Mouse (Mus musculus) MEL (cell line): ENCODE data around the gene Ppfia4.

Experiments used
- CHD1 ChIP-seq: IDR thresholded peaks from 2 replicates; pipeline ENCODE4 v1.6.1; 2012; ENCODE audit warnings: low read depth, mild to moderate bottlenecking, inconsistent platforms, low read length, improper control_type of control experiment
- CTCF ChIP-seq, 3 experiments: IDR thresholded peaks in 2 of 3; conservative IDR thresholded peaks in 1 of 3; 2 replicates each; pipeline ENCODE4 v1.5.1; 2011 to 2012; ENCODE audit warnings: low read length in 3 of 3, low read depth in 2 of 3, mild to moderate bottlenecking in 2 of 3, improper control_type of control experiment in 1 of 3, inconsistent platforms in 1 of 3, mixed read lengths in 1 of 3, moderate library complexity in 1 of 3; ENCODE audit not compliant: control insufficient read depth in 1 of 3, insufficient read depth in 1 of 3, poor library complexity in 1 of 3, severe bottlenecking in 1 of 3
- E2F4 ChIP-seq: IDR thresholded peaks from 2 replicates; pipeline ENCODE4 v1.6.1; 2011; ENCODE audit warnings: low read depth, low read length, improper control_type of control experiment, borderline replicate concordance
- GATA1 ChIP-seq: IDR thresholded peaks from 2 replicates; pipeline ENCODE4 v1.6.1; 2011; ENCODE audit warnings: low read depth, low read length, improper control_type of control experiment
- MAFK ChIP-seq: IDR thresholded peaks from 2 replicates; pipeline ENCODE4 v1.6.1; 2011; ENCODE audit warnings: low read depth, mild to moderate bottlenecking, low read length, improper control_type of control experiment, borderline replicate concordance
- MXI1 ChIP-seq: IDR thresholded peaks from 2 replicates; pipeline ENCODE4 v1.6.1; 2011; ENCODE audit warnings: mild to moderate bottlenecking, low read depth, low read length, improper control_type of control experiment
- MYB ChIP-seq: IDR thresholded peaks from 2 replicates; pipeline ENCODE4 v1.6.1; 2011; ENCODE audit warnings: mild to moderate bottlenecking, low read depth, low read length, improper control_type of control experiment
- NRF1 ChIP-seq: IDR thresholded peaks from 2 replicates; pipeline ENCODE4 v1.6.1; 2014; ENCODE audit warnings: low read depth, mild to moderate bottlenecking, inconsistent platforms, low read length, improper control_type of control experiment, moderate library complexity; ENCODE audit not compliant: poor library complexity, insufficient read depth, severe bottlenecking
- POLR2A ChIP-seq, 2 experiments: IDR thresholded peaks; 2 replicates each; pipeline ENCODE4 v1.6.1; 2011 to 2012; ENCODE audit warnings: low read length in 2 of 2, mild to moderate bottlenecking in 2 of 2, control low read depth in 1 of 2, improper control_type of control experiment in 1 of 2, low read depth in 1 of 2, moderate library complexity in 1 of 2; ENCODE audit not compliant: control insufficient read depth in 1 of 2, insufficient read depth in 1 of 2, poor library complexity in 1 of 2
- RAD21 ChIP-seq: IDR thresholded peaks from 2 replicates; pipeline ENCODE4 v1.6.1; 2011; ENCODE audit warnings: mild to moderate bottlenecking, low read depth, low read length, improper control_type of control experiment
- TAL1 ChIP-seq: IDR thresholded peaks from 2 replicates; pipeline ENCODE4 v1.6.1; 2012; ENCODE audit warnings: mild to moderate bottlenecking, inconsistent platforms, low read length, moderate library complexity, mixed read lengths
- USF1 ChIP-seq: IDR thresholded peaks from 2 replicates; pipeline ENCODE4 v1.6.1; 2014; ENCODE audit warnings: low read depth, mild to moderate bottlenecking, inconsistent platforms, low read length, improper control_type of control experiment, moderate library complexity
- ZMIZ1 ChIP-seq: IDR thresholded peaks from 2 replicates; pipeline ENCODE4 v1.6.1; 2012; ENCODE audit warnings: low read depth, mild to moderate bottlenecking, inconsistent platforms, low read length, improper control_type of control experiment, moderate library complexity

GRCm38 (mm10) chr1:134361857-134362212 lies 29.1 kb upstream of the Ppfia4 start, which contains the start of gene Tmem183a:
- TF ChIP-seq CTCF (IDR thresholded peaks at IDR 0.05 in 2 of 3, conservative IDR thresholded peaks at IDR 0.05 in 1 of 3; ENCODE audit: control insufficient read depth in 1 of 3, insufficient read depth in 1 of 3, low read depth in 2 of 3, low read length in 3 of 3, poor library complexity in 1 of 3, severe bottlenecking in 1 of 3) (no peak), NRF1 (no peak), MYB (no peak), MAFK (no peak), USF1 (0 out of 2 replicates have a peak, but pooled peaks have one; percentile 25), GATA1 (no peak), MXI1 (peak; percentile 90), CHD1 (no peak), RAD21 (no peak), E2F4 (no peak), ZMIZ1 (peak; percentile 95), POLR2A (IDR thresholded peaks at IDR 0.05; ENCODE audit: control insufficient read depth in 1 of 2, insufficient read depth in 1 of 2, low read depth in 1 of 2, low read length in 2 of 2, poor library complexity in 1 of 2) (peak; percentile 94 to 98), TAL1 (no peak)
